27 mouse cellular contexts compared by ENCODE assay signal in the genomic region with DNA sequence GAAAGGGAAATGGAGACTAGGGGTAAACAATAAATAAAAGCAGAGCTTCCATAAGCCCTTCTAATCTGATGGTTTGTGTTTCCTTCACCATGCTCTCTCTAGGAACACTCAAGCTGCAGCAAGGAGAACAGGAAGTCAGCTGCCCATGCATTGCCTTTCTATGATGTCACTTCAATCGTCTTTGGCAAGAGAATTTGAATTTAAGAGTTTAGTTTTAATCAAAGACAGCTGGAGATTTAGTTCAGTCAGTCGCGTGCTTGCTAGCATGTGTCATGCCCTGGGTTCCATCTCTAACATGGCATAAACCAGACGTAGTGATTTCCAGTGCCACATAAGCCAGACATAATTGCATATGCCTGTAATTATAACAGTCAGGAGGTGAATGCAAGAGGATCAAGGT. TPM values are rescaled to one million over a fixed set of nuclear protein-coding genes. Genes with fewer than 3 reads are reported as not detected.
DNase-seq lines count a peak whose midpoint lies in the region; ATAC-seq and TF ChIP-seq lines count a peak whose summit lies in the region.
"Had no signal": no experiment of that assay in that cellular context is flagged by ENCODE, and none has a peak within 500 bp of the region (broad histone marks: within the 10 kb centered on the region; RNA-seq: fewer than 3 reads in every experiment).

No protein-coding gene starts in this region.

- H3K4me3 ChIP-seq in embryonic facial prominence, embryonic 11.5 days (ENCODE audit: low read depth, low read length), result no peak overlapping the region
- H3K4me3 ChIP-seq in embryonic facial prominence, embryonic 10.5 days, result no peak overlapping the region
- H3K4me3 ChIP-seq in limb, embryonic 14.5 days (replicated peaks; ENCODE audit: low read length), result no peak overlapping the region
- no peak overlapping the region for H3K4me3 ChIP-seq in limb, embryonic 10.5 days
- H3K4me3 ChIP-seq in embryonic facial prominence, embryonic 14.5 days (ENCODE audit: low read depth, low read length), result no peak overlapping the region
- H3K4me3 ChIP-seq: embryonic facial prominence, embryonic 13.5 days; gastrocnemius, adult 2 months; heart, embryonic 12.5 days; heart, embryonic 15.5 days; hindbrain, embryonic 10.5 days; hindbrain, embryonic 13.5 days; intestine, embryonic 15.5 days had no signal

- H3K4me1 ChIP-seq in embryonic facial prominence, embryonic 11.5 days (ENCODE audit: control insufficient read depth, insufficient read depth, low read length), result no peaks in the 10 kb centered on the region
- H3K4me1 ChIP-seq in embryonic facial prominence, embryonic 10.5 days, result peaks cover 20% of the 10 kb centered on the region
- H3K4me1 ChIP-seq in limb, embryonic 14.5 days (ENCODE audit: control insufficient read depth, insufficient read depth, low read length), result no peaks in the 10 kb centered on the region
- peaks cover 9% of the 10 kb centered on the region for H3K4me1 ChIP-seq in limb, embryonic 10.5 days
- peaks cover 15% of the 10 kb centered on the region for H3K4me1 ChIP-seq in embryonic facial prominence, embryonic 14.5 days (ENCODE audit: control insufficient read depth, insufficient read depth, low read length)
- H3K4me1 ChIP-seq: hindbrain, embryonic 10.5 days; hindbrain, embryonic 13.5 days; intestine, embryonic 15.5 days had no signal

- no peak for TF ChIP-seq POLR2A in limb, embryonic 14.5 days (IDR thresholded peaks at IDR 0.05; ENCODE audit: borderline replicate concordance, extremely low read depth, insufficient read depth, insufficient read length)

- no peaks in the 10 kb centered on the region for H3K36me3 ChIP-seq in embryonic facial prominence, embryonic 11.5 days (replicated peaks; ENCODE audit: control insufficient read depth, insufficient read depth, low read depth, low read length)
- H3K36me3 ChIP-seq in embryonic facial prominence, embryonic 10.5 days (replicated peaks), result no peaks in the 10 kb centered on the region
- no peaks in the 10 kb centered on the region for H3K36me3 ChIP-seq in limb, embryonic 14.5 days (ENCODE audit: control insufficient read depth, insufficient read depth, low read length)
- no peaks in the 10 kb centered on the region for H3K36me3 ChIP-seq in limb, embryonic 10.5 days
- H3K36me3 ChIP-seq in embryonic facial prominence, embryonic 14.5 days (ENCODE audit: control insufficient read depth, insufficient read depth, low read length), result no peaks in the 10 kb centered on the region
- H3K36me3 ChIP-seq: embryonic facial prominence, embryonic 13.5 days; heart, embryonic 12.5 days; heart, embryonic 15.5 days; hindbrain, embryonic 10.5 days; hindbrain, embryonic 13.5 days; intestine, embryonic 15.5 days had no signal

- no peak overlapping the region for H3K4me2 ChIP-seq in embryonic facial prominence, embryonic 11.5 days (ENCODE audit: low read depth, low read length)
- H3K4me2 ChIP-seq in limb, embryonic 14.5 days (replicated peaks; ENCODE audit: low read depth, low read length, severe bottlenecking), result no peak overlapping the region
- no peak overlapping the region for H3K4me2 ChIP-seq in embryonic facial prominence, embryonic 14.5 days (ENCODE audit: low read depth, low read length)
- H3K4me2 ChIP-seq: embryonic facial prominence, embryonic 13.5 days; heart, embryonic 12.5 days; heart, embryonic 15.5 days; hindbrain, embryonic 13.5 days; intestine, embryonic 15.5 days had no signal

- no peak for ATAC-seq in embryonic facial prominence, embryonic 11.5 days (replicated peaks; ENCODE audit: insufficient number of reproducible peaks, low FRiP score, low TSS enrichment, low read depth)
- no peak for ATAC-seq in limb, embryonic 14.5 days (ENCODE audit: low FRiP score, low read depth)
- ATAC-seq in embryonic facial prominence, embryonic 14.5 days (ENCODE audit: low read depth), result peak; percentile 50
- ATAC-seq: activated CD4-positive, CD25-positive, alpha-beta regulatory T cell, adult 4 months; forebrain, embryonic 14.5 days; forebrain, postnatal 0 days; hindbrain, embryonic 16.5 days; intestine, embryonic 15.5 days had no signal

- no peaks in the 10 kb centered on the region for H3K27me3 ChIP-seq in embryonic facial prominence, embryonic 11.5 days (ENCODE audit: control insufficient read depth, insufficient read depth, low read length)
- H3K27me3 ChIP-seq in embryonic facial prominence, embryonic 10.5 days (replicated peaks; ENCODE audit: low read depth, poor library complexity, severe bottlenecking), result no peaks in the 10 kb centered on the region
- no peaks in the 10 kb centered on the region for H3K27me3 ChIP-seq in limb, embryonic 14.5 days (ENCODE audit: control insufficient read depth, insufficient read depth, low read length)
- no peaks in the 10 kb centered on the region for H3K27me3 ChIP-seq in limb, embryonic 10.5 days (ENCODE audit: low read depth, poor library complexity, severe bottlenecking)
- no peaks in the 10 kb centered on the region for H3K27me3 ChIP-seq in embryonic facial prominence, embryonic 14.5 days (replicated peaks; ENCODE audit: control insufficient read depth, insufficient read depth, low read length)
- H3K27me3 ChIP-seq: embryonic facial prominence, embryonic 13.5 days; heart, embryonic 12.5 days; heart, embryonic 15.5 days; hindbrain, embryonic 13.5 days; intestine, embryonic 15.5 days had no signal

- H3K9me3 ChIP-seq in embryonic facial prominence, embryonic 11.5 days (replicated peaks; ENCODE audit: control insufficient read depth, low read length), result no peaks in the 10 kb centered on the region
- no peaks in the 10 kb centered on the region for H3K9me3 ChIP-seq in embryonic facial prominence, embryonic 10.5 days
- H3K9me3 ChIP-seq in limb, embryonic 14.5 days (ENCODE audit: control insufficient read depth, low read length), result no peaks in the 10 kb centered on the region
- H3K9me3 ChIP-seq in limb, embryonic 10.5 days (replicated peaks), result no peaks in the 10 kb centered on the region
- H3K9me3 ChIP-seq in embryonic facial prominence, embryonic 14.5 days (ENCODE audit: control insufficient read depth, low read length), result no peaks in the 10 kb centered on the region
- H3K9me3 ChIP-seq: embryonic facial prominence, embryonic 13.5 days; heart, embryonic 12.5 days; heart, embryonic 15.5 days; hindbrain, embryonic 10.5 days; hindbrain, embryonic 13.5 days; intestine, embryonic 15.5 days had no signal

- no peak overlapping the region for H3K9ac ChIP-seq in embryonic facial prominence, embryonic 11.5 days (replicated peaks; ENCODE audit: low read length)
- H3K9ac ChIP-seq in limb, embryonic 14.5 days (ENCODE audit: low read depth, low read length, severe bottlenecking), result no peak overlapping the region
- no peak overlapping the region for H3K9ac ChIP-seq in embryonic facial prominence, embryonic 14.5 days (ENCODE audit: low read depth, low read length)
- H3K9ac ChIP-seq: embryonic facial prominence, embryonic 13.5 days; forebrain, postnatal 0 days; heart, embryonic 12.5 days; heart, embryonic 15.5 days; hindbrain, embryonic 13.5 days; intestine, embryonic 15.5 days had no signal

- DNase-seq in embryonic facial prominence, embryonic 11.5 days (ENCODE audit: low spot score), result peak; percentile 59
- no peak for DNase-seq in embryonic facial prominence, embryonic 10.5 days (ENCODE audit: low spot score)
- peak; percentile 23 for DNase-seq in limb, embryonic 14.5 days (ENCODE audit: low spot score)
- no peak for DNase-seq in limb, embryonic 10.5 days (ENCODE audit: low spot score)
- DNase-seq in embryonic facial prominence, embryonic 14.5 days (ENCODE audit: low spot score), result peak; percentile 62
- no peak for DNase-seq in embryo, embryonic 10 days (ENCODE audit: low spot score)
- DNase-seq: adrenal gland, adult 8-10 months; adrenal gland, postnatal 25 days; B cell, adult 2 months; cerebellum, adult 11-12 months; cerebellum, adult 8-10 months; cerebellum, postnatal 36 days; forebrain, postnatal 0 days; gastrocnemius, adult 2 months; gastrocnemius, postnatal 14 days; heart, postnatal 36 days; kidney, adult 11 months had no signal

- H3K27ac ChIP-seq in embryonic facial prominence, embryonic 11.5 days (replicated peaks; ENCODE audit: low read depth, low read length), result no peak overlapping the region
- H3K27ac ChIP-seq in embryonic facial prominence, embryonic 10.5 days (replicated peaks), result no peak overlapping the region
- no peak overlapping the region for H3K27ac ChIP-seq in limb, embryonic 14.5 days (replicated peaks; ENCODE audit: low read depth, low read length)
- H3K27ac ChIP-seq in limb, embryonic 10.5 days, result no peak overlapping the region
- H3K27ac ChIP-seq in embryonic facial prominence, embryonic 14.5 days (replicated peaks; ENCODE audit: low read depth, low read length), result no peak overlapping the region
- H3K27ac ChIP-seq: embryonic facial prominence, embryonic 13.5 days; gastrocnemius, adult 2 months; heart, embryonic 15.5 days; hindbrain, embryonic 10.5 days; hindbrain, embryonic 13.5 days; intestine, embryonic 15.5 days had no signal

- WGBS in embryonic facial prominence, embryonic 11.5 days, result 39% methylated on average over 4 of the region's 4 CpGs
- WGBS in embryonic facial prominence, embryonic 10.5 days, result 57% methylated on average over 4 of the region's 4 CpGs
- WGBS in limb, embryonic 14.5 days, result 29% methylated on average over 4 of the region's 4 CpGs
- 49% methylated on average over 4 of the region's 4 CpGs for WGBS in limb, embryonic 10.5 days
- 25% methylated on average over 4 of the region's 4 CpGs for WGBS in embryonic facial prominence, embryonic 14.5 days

RNA-seq across cellular contexts. Expression of a gene that starts 45.5 kb away (rescaled TPM):
- polyA plus RNA-seq in embryonic facial prominence, embryonic 11.5 days (2014; fragmentation: Nextera tagmentation; extraction: Ambion mirVana), result 0.49 and 2.3 TPM in 2 replicates
- polyA plus RNA-seq in embryonic facial prominence, embryonic 10.5 days (2016; fragmentation: Nextera tagmentation; extraction: Ambion mirVana), result 0.31 and 1.4 TPM in 2 replicates
- polyA plus RNA-seq in limb, embryonic 14.5 days (2012; rRNA removed), result 4.4 and 5.2 TPM in 2 replicates
- polyA plus RNA-seq in limb, embryonic 14.5 days (2014; fragmentation: Nextera tagmentation; extraction: Ambion mirVana), result 2.7 and 3.3 TPM in 2 replicates
- 0.18 and 0.24 TPM in 2 replicates for polyA plus RNA-seq in limb, embryonic 10.5 days (2016; fragmentation: Nextera tagmentation; extraction: Ambion mirVana)
- polyA plus RNA-seq in embryonic facial prominence, embryonic 14.5 days (2014; fragmentation: Nextera tagmentation; extraction: Ambion mirVana), result 6.5 and 8.4 TPM in 2 replicates
- polyA plus RNA-seq: activated CD4-positive, CD25-positive, alpha-beta regulatory T cell, adult 4 months; forebrain, embryonic 11.5 days; forebrain, embryonic 14.5 days; hindbrain, embryonic 10.5 days had no signal

Comparison
In these comparisons a context has a peak if more than half of its experiments do, and no peak if none do; other contexts are left out.
1. DNase-seq: peak in embryonic facial prominence, embryonic 11.5 days (single experiment), limb, embryonic 14.5 days (single experiment) and embryonic facial prominence, embryonic 14.5 days (single experiment); none in embryonic facial prominence, embryonic 10.5 days (single experiment), limb, embryonic 10.5 days (single experiment) and embryo, embryonic 10 days (single experiment).